In genomic region chr13:28884191-28884820, GRCm38 (mm10) we compare ENCODE assay signal across 8 mouse cellular contexts.
DNase-seq lines count a peak whose midpoint lies in the region; ATAC-seq and TF ChIP-seq lines count a peak whose summit lies in the region.

No protein-coding gene starts in this region.

- WGBS in kidney, adult 2 months = 10% methylated on average over 26 of the region's 26 CpGs
- WGBS in embryonic facial prominence, embryonic 11.5 days = under 1% methylated on average over 26 of the region's 26 CpGs
- WGBS in midbrain, embryonic 15.5 days = under 1% methylated on average over 26 of the region's 26 CpGs

- no peak for TF ChIP-seq CTCF in kidney, adult 2 months (conservative IDR thresholded peaks at IDR 0.05; ENCODE audit: insufficient read depth, insufficient read length, low read depth, low read length)

- TF ChIP-seq POLR2A in kidney, adult 2 months (IDR thresholded peaks at IDR 0.05; ENCODE audit: low read depth, low read length) = no peak

- H3K4me2 ChIP-seq in embryonic facial prominence, embryonic 11.5 days (ENCODE audit: low read depth, low read length) = peak overlapping the region; percentile 40
- peak overlapping the region; percentile 80 for H3K4me2 ChIP-seq in midbrain, embryonic 15.5 days

- H3K9ac ChIP-seq in embryonic facial prominence, embryonic 11.5 days (replicated peaks; ENCODE audit: low read length) = peak overlapping the region; percentile 88
- H3K9ac ChIP-seq in midbrain, embryonic 15.5 days = peak overlapping the region; percentile 53

- no peak for DNase-seq in kidney, adult 2 months
- no peak for DNase-seq in kidney, adult 9 months
- DNase-seq in embryonic facial prominence, embryonic 11.5 days (ENCODE audit: low spot score) = peak; percentile 63
- peak; percentile 46 for DNase-seq in heart, postnatal 4 days
- peak; percentile 10 for DNase-seq in liver
- peak; percentile 78 for DNase-seq in thymus, postnatal 4 days
- no peak for DNase-seq in left cerebral cortex, adult 18-20 months (ENCODE audit: low spot score in 2 of 2)

- no peaks in the 10 kb centered on the region for H3K9me3 ChIP-seq in embryonic facial prominence, embryonic 11.5 days (replicated peaks; ENCODE audit: control insufficient read depth, low read length)
- no peaks in the 10 kb centered on the region for H3K9me3 ChIP-seq in midbrain, embryonic 15.5 days

- H3K4me3 ChIP-seq in kidney, adult 2 months (ENCODE audit: insufficient read depth, low read depth, low read length) = peak overlapping the region; percentile 56
- peak overlapping the region; percentile 63 for H3K4me3 ChIP-seq in embryonic facial prominence, embryonic 11.5 days (ENCODE audit: low read depth, low read length)
- peak overlapping the region; percentile 58 for H3K4me3 ChIP-seq in midbrain, embryonic 15.5 days

- no peaks in the 10 kb centered on the region for H3K4me1 ChIP-seq in kidney, adult 2 months (ENCODE audit: control insufficient read depth, insufficient read depth, low read length)
- H3K4me1 ChIP-seq in embryonic facial prominence, embryonic 11.5 days (ENCODE audit: control insufficient read depth, insufficient read depth, low read length) = peaks cover 3% of the 10 kb centered on the region
- H3K4me1 ChIP-seq in midbrain, embryonic 15.5 days = peaks cover 48% of the 10 kb centered on the region

- H3K27ac ChIP-seq in kidney, adult 2 months (ENCODE audit: insufficient read depth, low read depth, low read length) = no peak overlapping the region
- H3K27ac ChIP-seq in embryonic facial prominence, embryonic 11.5 days (replicated peaks; ENCODE audit: low read depth, low read length) = no peak overlapping the region
- H3K27ac ChIP-seq in midbrain, embryonic 15.5 days = peak overlapping the region; percentile 28; the same call in 1 of the 2 replicates

- peak; percentile 58; the same call in 1 of the 2 replicates for ATAC-seq in embryonic facial prominence, embryonic 11.5 days (replicated peaks; ENCODE audit: insufficient number of reproducible peaks, low FRiP score, low TSS enrichment, low read depth)
- peak; percentile 40; the same call in 1 of the 2 replicates for ATAC-seq in midbrain, embryonic 15.5 days (replicated peaks)

- H3K27me3 ChIP-seq in kidney, adult 2 months (replicated peaks; ENCODE audit: control insufficient read depth, insufficient read depth, low read length) = 0 out of 2 replicates have a peak, but pooled peaks cover 2% of the 10 kb centered on the region
- H3K27me3 ChIP-seq in embryonic facial prominence, embryonic 11.5 days (ENCODE audit: control insufficient read depth, insufficient read depth, low read length) = peaks cover 9% of the 10 kb centered on the region
- no peaks in the 10 kb centered on the region for H3K27me3 ChIP-seq in midbrain, embryonic 15.5 days (replicated peaks)

- H3K36me3 ChIP-seq in kidney, adult 2 months (ENCODE audit: control insufficient read depth, insufficient read depth, low read length) = no peaks in the 10 kb centered on the region
- H3K36me3 ChIP-seq in embryonic facial prominence, embryonic 11.5 days (replicated peaks; ENCODE audit: control insufficient read depth, insufficient read depth, low read depth, low read length) = no peaks in the 10 kb centered on the region
- no peaks in the 10 kb centered on the region for H3K36me3 ChIP-seq in midbrain, embryonic 15.5 days (replicated peaks)

Comparison
In these comparisons a context has a peak if more than half of its experiments do, and no peak if none do; other contexts are left out.
1. DNase-seq: peak in embryonic facial prominence, embryonic 11.5 days (single experiment), heart, postnatal 4 days (single experiment), liver (single experiment) and thymus, postnatal 4 days (single experiment); none in kidney, adult 2 months (single experiment), kidney, adult 9 months (single experiment) and left cerebral cortex, adult 18-20 months (0 of 2).
2. Peak in every context shown above with its lines, with median percentiles within 50 percentile points of each other: H3K4me3 ChIP-seq.